Mouse (Mus musculus) spleen, adult 2 months (tissue): ENCODE measurements at regions not wholly inside any gene's neighbourhood (a gene's known extent, or its start where the extent isn't known, plus 50 kb on each side); places are given as distances from the start of the nearest gene placed in this dataset.

Experiments
- CTCF ChIP-seq: fragments of 200-500 bp; IDR thresholded peaks from 2 replicates; pipeline ENCODE4 v1.5.1; 2011; ENCODE audit warnings: mild to moderate bottlenecking, inconsistent platforms; ENCODE audit not compliant: insufficient read depth, insufficient read length, insufficient replicate concordance; ENCODE audit errors: extremely low read depth
- POLR2A ChIP-seq: fragments of 200-500 bp; IDR thresholded peaks from 2 replicates; pipeline ENCODE4 v1.6.1; 2011; ENCODE audit warnings: low read depth, low read length, inconsistent platforms

- TF ChIP-seq POLR2A (no peak), CTCF (no peak)
Observed at GRCm38 (mm10) chr15:31149855-31150254, 74.3 kb upstream of the Dap start.
